Mouse (Mus musculus): ENCODE measurements around the gene Vps13d.

Gene Vps13d

DNA sequence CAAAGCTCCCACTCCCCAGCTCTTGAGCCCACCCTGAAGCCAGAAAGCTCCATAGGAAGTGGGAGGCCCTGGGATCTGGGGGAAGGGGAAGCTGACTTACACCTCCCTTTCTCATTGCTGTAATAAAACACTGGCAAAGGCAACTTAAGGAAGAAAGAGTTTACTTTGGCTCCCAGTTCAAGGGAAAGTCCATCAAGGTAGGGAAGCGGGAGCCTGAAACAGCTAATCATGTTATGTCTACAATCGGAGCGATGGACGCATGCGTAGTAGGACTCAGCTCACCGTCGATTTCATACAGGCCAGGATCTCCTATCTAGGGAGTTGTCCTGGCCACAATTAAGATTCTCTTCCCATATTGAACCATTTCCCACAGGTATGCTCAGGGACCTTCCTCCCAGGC, 263.6 kb downstream of the Vps13d start:
- no peak for DNase-seq

DNA sequence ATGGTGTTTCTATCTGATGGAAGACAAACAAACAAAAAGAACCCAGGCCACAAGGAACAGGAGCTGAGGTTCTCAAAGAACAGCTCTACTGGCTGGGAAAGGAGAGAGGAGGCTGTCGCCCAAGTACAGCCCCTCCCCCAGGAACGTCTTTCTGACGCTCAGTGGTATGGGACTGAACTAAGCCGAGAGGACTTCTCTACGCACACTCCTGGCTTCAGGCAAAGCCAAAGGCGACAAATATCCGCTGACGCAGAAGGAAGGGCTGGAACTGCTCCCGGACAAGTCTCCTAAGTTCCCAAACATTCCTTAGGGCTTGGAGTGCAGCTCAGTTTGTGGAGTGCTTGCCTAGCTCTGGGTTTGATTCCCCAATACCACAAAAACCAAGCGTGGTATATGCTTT, 264.4 kb downstream of the Vps13d start:
- peak; percentile 50 to 59 for DNase-seq

DNA sequence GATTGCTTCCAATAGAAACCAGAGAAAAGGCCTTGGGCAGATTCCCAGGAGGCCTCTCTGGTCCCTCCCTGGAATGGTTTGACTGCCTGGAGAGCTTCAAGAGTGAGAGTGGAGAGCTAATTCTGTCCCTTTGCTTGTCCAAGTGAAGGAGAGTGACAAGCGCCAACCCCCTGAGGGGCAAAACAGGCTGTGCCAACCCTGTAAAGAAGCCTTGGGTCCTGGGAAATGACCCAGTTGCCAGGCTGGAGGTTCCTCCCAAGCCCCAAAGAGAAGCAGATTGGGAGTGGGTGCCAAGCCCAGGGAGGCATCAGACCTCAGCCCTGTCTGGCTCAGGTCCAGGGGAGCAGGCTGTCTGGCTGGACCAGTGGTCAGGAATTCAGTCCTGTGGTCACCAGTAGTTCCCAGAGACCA, 265.0 kb downstream of the Vps13d start:
- peak; percentile 81 to 84 for DNase-seq

DNA sequence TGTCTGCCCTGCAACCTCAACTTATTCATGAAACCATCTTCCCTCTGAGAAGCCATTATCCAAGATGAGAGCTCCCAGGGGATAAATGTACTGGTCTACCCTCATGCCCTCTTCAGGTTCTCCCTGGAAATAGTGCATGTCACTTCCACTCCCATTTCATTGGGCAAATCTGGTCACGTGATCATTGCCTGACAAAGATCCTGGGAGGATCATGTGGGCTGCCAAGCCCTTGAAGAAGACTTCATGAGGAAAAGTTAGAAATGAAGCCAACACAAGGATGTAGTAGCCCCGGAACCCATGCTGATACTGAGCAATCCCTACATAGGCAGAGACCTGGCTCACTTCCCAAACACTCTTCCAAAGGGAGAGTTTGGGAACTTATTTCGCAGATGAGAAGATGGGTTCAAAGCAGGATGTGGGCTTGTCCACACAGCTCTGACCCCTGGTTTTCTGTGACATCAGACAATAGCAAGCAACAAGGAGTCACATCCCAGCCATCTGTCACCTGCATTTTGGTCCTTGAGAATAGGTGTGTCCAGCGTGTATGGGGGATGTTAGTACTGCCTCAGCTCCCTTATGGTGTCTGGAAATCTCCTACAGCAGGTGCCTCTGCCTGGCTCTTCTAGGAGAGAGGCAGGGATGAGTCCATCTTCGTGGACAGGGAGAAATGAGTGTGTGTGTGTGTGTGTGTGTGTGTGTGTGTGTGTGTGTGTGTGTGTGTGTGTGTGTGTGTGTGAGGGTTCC, 265.9 kb downstream of the Vps13d start:
- peak in 1 of 2 experiments; percentile 16 for DNase-seq

Data from cerebellum, postnatal 25 days (tissue).